Mouse (Mus musculus) stomach, embryonic 14.5 days (tissue): Measurements from ENCODE around the gene Igfbp6. TPM values are rescaled to one million over a fixed set of nuclear protein-coding genes. Genes with fewer than 3 reads are reported as not detected.

Experiments
- ATAC-seq: fragments of 200-750 bp; cut with Nextera tagmentation; 2 replicates; pipeline ENCODE4 v1.8.0; 2017; ENCODE audit warnings: low read depth, moderate TSS enrichment; ENCODE audit not compliant: insufficient number of reproducible peaks, insufficient read depth, low FRiP score
- H3K27ac ChIP-seq: fragments of 300-500 bp; sonication (generic); 2 replicates; pipeline ENCODE4 v1.5.1; 2014; ENCODE audit warnings: mild to moderate bottlenecking, low read length, moderate library complexity, mixed read lengths
- H3K27me3 ChIP-seq: fragments of 300-500 bp; sonication (generic); 2 replicates; pipeline ENCODE4 v1.6.1; 2014; ENCODE audit warnings: low read length, control low read depth, mixed read lengths; ENCODE audit not compliant: control insufficient read depth, insufficient read depth
- H3K36me3 ChIP-seq: fragments of 300-500 bp; sonication (generic); 2 replicates; pipeline ENCODE4 v1.6.1; 2014; ENCODE audit warnings: mild to moderate bottlenecking, control low read depth, low read length, moderate library complexity, mixed read lengths; ENCODE audit not compliant: control insufficient read depth, insufficient read depth
- H3K4me1 ChIP-seq: fragments of 300-500 bp; sonication (generic); 2 replicates; pipeline ENCODE4 v1.6.1; 2014; ENCODE audit warnings: low read length, control low read depth, mixed read lengths; ENCODE audit not compliant: control insufficient read depth, insufficient read depth
- H3K4me2 ChIP-seq: fragments of 300-500 bp; sonication (generic); replicated peaks from 2 replicates; pipeline ENCODE4 v1.6.1; 2014; ENCODE audit warnings: low read depth, low read length, control low read depth
- H3K4me3 ChIP-seq: fragments of 300-500 bp; sonication (generic); 2 replicates; pipeline ENCODE4 v1.5.1; 2014; ENCODE audit warnings: low read depth, low read length, control low read depth
- H3K9ac ChIP-seq: fragments of 300-500 bp; sonication (generic); replicated peaks from 2 replicates; pipeline ENCODE4 v1.6.1; 2014; ENCODE audit warnings: low read depth, mild to moderate bottlenecking, control low read depth, low read length, moderate library complexity, mixed read lengths
- H3K9me3 ChIP-seq: fragments of 300-500 bp; sonication (generic); 2 replicates; pipeline ENCODE4 v1.6.1; 2016; ENCODE audit warnings: low read depth, low read length, control low read depth; ENCODE audit not compliant: control insufficient read depth
- WGBS: fragments of 180-500 bp; shearing (Covaris S2); extraction: QIAGEN DNeasy Blood & Tissue Kit; methylation state at CpG from one replicate; pipeline ENCODE4 v1.1.7; 2014; 5-methylcytosine and 5-hydroxymethylcytosine counted together
- polyA plus RNA-seq: library from polyadenylated mRNA; unstranded; fragments of >200 nt; fragmentation: Nextera tagmentation; extraction: Ambion mirVana; gene quantifications from 2 replicates; pipeline ENCODE4 v1.2.1, GENCODE M21; 2014

Igfbp6 gene
- polyA plus RNA-seq, 1 experiment from 2014 or later, result 13.1 TPM

- peaks cover 6% of the 10 kb centered on the region; the same call in 1 of the 2 replicates for H3K4me1 ChIP-seq
- ATAC-seq, result no peak
Observed at GRCm38 (mm10) chr15:102193652-102194051, 49.5 kb downstream of the Igfbp6 start.

GRCm38 (mm10) chr15:102194439-102194838 lies 50.3 kb downstream of the Igfbp6 start:
- no peaks in the 10 kb centered on the region; the same call in 1 of the 2 replicates for H3K36me3 ChIP-seq
- ATAC-seq, result no peak
- H3K9me3 ChIP-seq, result no peaks in the 10 kb centered on the region
- H3K4me2 ChIP-seq, result no peak overlapping the region
- 77% methylated on average over 4 of the region's 4 CpGs for WGBS
- no peak overlapping the region for H3K27ac ChIP-seq
- no peak overlapping the region for H3K9ac ChIP-seq
- peaks cover 6% of the 10 kb centered on the region; the same call in 1 of the 2 replicates for H3K4me1 ChIP-seq
- no peaks in the 10 kb centered on the region for H3K27me3 ChIP-seq
- H3K4me3 ChIP-seq, result no peak overlapping the region

More at GRCm38 (mm10) chr15:102193652-102194051, 49.5 kb downstream of the Igfbp6 start:
- H3K4me3 ChIP-seq, result no peak overlapping the region
- H3K9ac ChIP-seq, result no peak overlapping the region
- no peak overlapping the region for H3K27ac ChIP-seq
- H3K4me2 ChIP-seq, result no peak overlapping the region
- no peaks in the 10 kb centered on the region; the same call in 1 of the 2 replicates for H3K36me3 ChIP-seq
- H3K9me3 ChIP-seq, result no peaks in the 10 kb centered on the region
- H3K27me3 ChIP-seq, result no peaks in the 10 kb centered on the region
- 84% methylated on average over 4 of the region's 4 CpGs for WGBS

- Histone ChIP-seq H3K9me3 (no peaks in the 10 kb centered on the region), H3K4me2 (no peak overlapping the region), H3K27ac (no peak overlapping the region), H3K27me3 (no peaks in the 10 kb centered on the region), H3K9ac (no peak overlapping the region), H3K4me3 (no peak overlapping the region), H3K36me3 (no peaks in the 10 kb centered on the region; the same call in 1 of the 2 replicates), H3K4me1 (peaks cover 6% of the 10 kb centered on the region; the same call in 1 of the 2 replicates)
- 63% methylated on average over 4 of the region's 4 CpGs for WGBS
- no peak for ATAC-seq
Observed at GRCm38 (mm10) chr15:102195373-102195772, 51.2 kb downstream of the Igfbp6 start.

GRCm38 (mm10) chr15:102198841-102199240 lies 54.7 kb downstream of the Igfbp6 start:
- Histone ChIP-seq H3K9me3 (no peaks in the 10 kb centered on the region), H3K36me3 (no peaks in the 10 kb centered on the region), H3K27ac (no peak overlapping the region), H3K4me2 (no peak overlapping the region), H3K27me3 (no peaks in the 10 kb centered on the region), H3K4me1 (peaks cover 4% of the 10 kb centered on the region; the same call in 1 of the 2 replicates), H3K4me3 (no peak overlapping the region), H3K9ac (no peak overlapping the region)
- WGBS, result 76% methylated on average over 4 of the region's 4 CpGs
- ATAC-seq, result no peak

Other genes starting within 250 kb of the Igfbp6 start
- gene Krt4, start 219.6 kb upstream of the Igfbp6 start, polyA plus RNA-seq, result 60.1 and 100 TPM in 2 replicates
- gene Krt79, start 204.0 kb upstream of the Igfbp6 start, polyA plus RNA-seq, result 0.38 and 0.78 TPM in 2 replicates
- 0.36 and 0.66 TPM in 2 replicates for gene Krt78, start 190.1 kb upstream of the Igfbp6 start, polyA plus RNA-seq
- 707 and 780 TPM in 2 replicates for gene Krt8, start 139.9 kb upstream of the Igfbp6 start, polyA plus RNA-seq
- gene Krt18, start 116.2 kb upstream of the Igfbp6 start, polyA plus RNA-seq, result 407 and 452 TPM in 2 replicates
- 129 and 134 TPM in 2 replicates for gene Eif4b, start 70.6 kb upstream of the Igfbp6 start, polyA plus RNA-seq
- gene Tns2, start 43.9 kb upstream of the Igfbp6 start, polyA plus RNA-seq, result 42.6 and 48.5 TPM in 2 replicates
- 15.2 and 16.7 TPM in 2 replicates for gene Spryd3, start 8.1 kb upstream of the Igfbp6 start, polyA plus RNA-seq
- gene Soat2, start 6.2 kb downstream of the Igfbp6 start, polyA plus RNA-seq, result 2.1 and 2.2 TPM in 2 replicates
- 52.0 and 54.0 TPM in 2 replicates for gene Zfp740, start 58.9 kb downstream of the Igfbp6 start, polyA plus RNA-seq
- 60.5 and 63.9 TPM in 2 replicates for gene Csad, start 60.4 kb downstream of the Igfbp6 start, polyA plus RNA-seq
- gene Itgb7, start 87.6 kb downstream of the Igfbp6 start, polyA plus RNA-seq, result 5.8 and 9.9 TPM in 2 replicates
- 36.9 and 40.5 TPM in 2 replicates for gene Rarg, start 113.2 kb downstream of the Igfbp6 start, polyA plus RNA-seq
- gene Gm9918, start 126.2 kb downstream of the Igfbp6 start, polyA plus RNA-seq, result 0.36 and 0.56 TPM in 2 replicates
- 63.1 and 63.7 TPM in 2 replicates for gene Mfsd5, start 135.1 kb downstream of the Igfbp6 start, polyA plus RNA-seq
- 25.4 and 28.6 TPM in 2 replicates for gene Espl1, start 151.9 kb downstream of the Igfbp6 start, polyA plus RNA-seq
- gene Pfdn5, start 181.8 kb downstream of the Igfbp6 start, polyA plus RNA-seq, result 500 and 514 TPM in 2 replicates
- 96.9 and 109 TPM in 2 replicates for gene Myg1, start 187.3 kb downstream of the Igfbp6 start, polyA plus RNA-seq
- 63.8 and 68.4 TPM in 2 replicates for gene Aaas, start 206.4 kb downstream of the Igfbp6 start, polyA plus RNA-seq
- 2.0 and 2.5 TPM in 2 replicates for gene Sp7, start 222.8 kb downstream of the Igfbp6 start, polyA plus RNA-seq